Mouse (Mus musculus) midbrain, embryonic 11.5 days (tissue): ENCODE measurements around the gene Gc. TPM values are rescaled to one million over a fixed set of nuclear protein-coding genes. Genes with fewer than 3 reads are reported as not detected.
A peak's percentile ranks its signal among the peaks of the same experiment; 100 is the strongest.

ENCODE experiments used
- ATAC-seq: fragments of 200-750 bp; cut with Nextera tagmentation; 2 replicates; pipeline ENCODE4 v1.8.0; 2017; ENCODE audit warnings: moderate TSS enrichment, moderate library complexity; ENCODE audit not compliant: low FRiP score
- DNase-seq: peaks from one replicate; pipeline ENCODE4 v3.0.0; 2015; ENCODE audit warnings: low spot score; ENCODE audit errors: missing footprints
- H3K27ac ChIP-seq: fragments of 300-500 bp; sonication (generic); 2 replicates; pipeline ENCODE4 v1.5.1; 2014; ENCODE audit warnings: low read depth, low read length
- H3K27me3 ChIP-seq: fragments of 300-500 bp; sonication (generic); 2 replicates; pipeline ENCODE4 v1.6.1; 2014; ENCODE audit warnings: mild to moderate bottlenecking, low read length, moderate library complexity, mixed read lengths; ENCODE audit not compliant: control insufficient read depth, insufficient read depth
- H3K36me3 ChIP-seq: fragments of 300-500 bp; sonication (generic); 2 replicates; pipeline ENCODE4 v1.6.1; 2014; ENCODE audit warnings: mild to moderate bottlenecking, low read length, moderate library complexity, mixed read lengths; ENCODE audit not compliant: control insufficient read depth, insufficient read depth
- H3K4me1 ChIP-seq: fragments of 300-500 bp; sonication (generic); 2 replicates; pipeline ENCODE4 v1.6.1; 2014; ENCODE audit warnings: low read length; ENCODE audit not compliant: control insufficient read depth, insufficient read depth
- H3K4me2 ChIP-seq: fragments of 300-500 bp; sonication (generic); 2 replicates; pipeline ENCODE4 v1.6.1; 2014; ENCODE audit warnings: mild to moderate bottlenecking, moderate library complexity
- H3K4me3 ChIP-seq: fragments of 300-500 bp; sonication (generic); 2 replicates; pipeline ENCODE4 v1.5.1; 2014; ENCODE audit warnings: low read depth, low read length
- H3K9ac ChIP-seq: fragments of 300-500 bp; sonication (generic); 2 replicates; pipeline ENCODE4 v1.6.1; 2014; ENCODE audit warnings: low read length
- H3K9me3 ChIP-seq: fragments of 300-500 bp; sonication (generic); 2 replicates; pipeline ENCODE4 v1.6.1; 2016; ENCODE audit warnings: low read length; ENCODE audit not compliant: control insufficient read depth
- WGBS: fragments of 180-500 bp; shearing (Covaris S2); extraction: QIAGEN DNeasy Blood & Tissue Kit; methylation state at CpG from one replicate; pipeline ENCODE4 v1.1.7; 2014; 5-methylcytosine and 5-hydroxymethylcytosine counted together
- polyA plus RNA-seq: library from polyadenylated mRNA; unstranded; fragments of >200 nt; fragmentation: Nextera tagmentation; extraction: Ambion mirVana; gene quantifications from 2 replicates; pipeline ENCODE4 v1.2.1, GENCODE M21; 2014

Gene Gc
- polyA plus RNA-seq, 1 experiment from 2014 or later, result not detected

- 85% methylated on average over 2 of the region's 2 CpGs for WGBS
- H3K4me3 ChIP-seq, result no peak overlapping the region
- no peak overlapping the region for H3K9ac ChIP-seq
- no peaks in the 10 kb centered on the region for H3K9me3 ChIP-seq
- H3K27ac ChIP-seq, result no peak overlapping the region
- no peaks in the 10 kb centered on the region for H3K36me3 ChIP-seq
- ATAC-seq (no peak), DNase-seq (no peak)
- no peaks in the 10 kb centered on the region for H3K4me1 ChIP-seq
- H3K27me3 ChIP-seq, result no peaks in the 10 kb centered on the region
- H3K4me2 ChIP-seq, result no peak overlapping the region
These were observed 1.3 kb upstream of the Gc start for GRCm38 (mm10) chr5:89458987-89459386.

GRCm38 (mm10) chr5:89455526-89455925 lies 2.2 kb downstream of the Gc start:
- Histone ChIP-seq H3K4me1 (no peaks in the 10 kb centered on the region), H3K27me3 (no peaks in the 10 kb centered on the region), H3K4me2 (no peak overlapping the region), H3K9ac (no peak overlapping the region), H3K4me3 (no peak overlapping the region), H3K9me3 (no peaks in the 10 kb centered on the region), H3K36me3 (no peaks in the 10 kb centered on the region), H3K27ac (no peak overlapping the region)
- DNase-seq (peak; percentile 90), ATAC-seq (peak; percentile 55; the same call in 1 of the 2 replicates)
- 51% methylated on average over 8 of the region's 8 CpGs for WGBS

GRCm38 (mm10) chr5:89450798-89451197 lies 6.9 kb downstream of the Gc start:
- no peak overlapping the region for H3K27ac ChIP-seq
- H3K9me3 ChIP-seq, result no peaks in the 10 kb centered on the region
- H3K27me3 ChIP-seq, result no peaks in the 10 kb centered on the region
- no peak overlapping the region for H3K9ac ChIP-seq
- no peaks in the 10 kb centered on the region for H3K36me3 ChIP-seq
- H3K4me2 ChIP-seq, result no peak overlapping the region
- ATAC-seq (no peak), DNase-seq (no peak)
- no peak overlapping the region for H3K4me3 ChIP-seq
- no peaks in the 10 kb centered on the region for H3K4me1 ChIP-seq

GRCm38 (mm10) chr5:89449325-89449724 lies 8.4 kb downstream of the Gc start:
- no peak overlapping the region for H3K9ac ChIP-seq
- 89% methylated on average over 9 of the region's 9 CpGs for WGBS
- no peak overlapping the region for H3K27ac ChIP-seq
- no peak overlapping the region for H3K4me3 ChIP-seq
- H3K4me2 ChIP-seq, result no peak overlapping the region
- DNase-seq (no peak), ATAC-seq (no peak)
- H3K27me3 ChIP-seq, result no peaks in the 10 kb centered on the region
- no peaks in the 10 kb centered on the region for H3K9me3 ChIP-seq
- no peaks in the 10 kb centered on the region for H3K4me1 ChIP-seq
- H3K36me3 ChIP-seq, result no peaks in the 10 kb centered on the region

- DNase-seq (no peak), ATAC-seq (no peak)
- 79% methylated on average over 7 of the region's 7 CpGs for WGBS
- Histone ChIP-seq H3K4me1 (no peaks in the 10 kb centered on the region), H3K4me3 (no peak overlapping the region), H3K4me2 (no peak overlapping the region), H3K36me3 (no peaks in the 10 kb centered on the region), H3K27ac (no peak overlapping the region), H3K9me3 (no peaks in the 10 kb centered on the region), H3K9ac (no peak overlapping the region), H3K27me3 (no peaks in the 10 kb centered on the region)
These were observed 9.7 kb downstream of the Gc start for GRCm38 (mm10) chr5:89447978-89448377.

- H3K27me3 ChIP-seq, result no peaks in the 10 kb centered on the region
- no peak overlapping the region for H3K4me3 ChIP-seq
- H3K4me1 ChIP-seq, result no peaks in the 10 kb centered on the region
- DNase-seq, result no peak
- peak; percentile 42; the same call in 1 of the 2 replicates for ATAC-seq
- 85% methylated on average over 4 of the region's 4 CpGs for WGBS
- no peak overlapping the region for H3K9ac ChIP-seq
- H3K36me3 ChIP-seq, result no peaks in the 10 kb centered on the region
- H3K9me3 ChIP-seq, result no peaks in the 10 kb centered on the region
- H3K4me2 ChIP-seq, result no peak overlapping the region
- no peak overlapping the region for H3K27ac ChIP-seq
These were observed 13.3 kb downstream of the Gc start for GRCm38 (mm10) chr5:89444360-89444759.

- Histone ChIP-seq H3K36me3 (no peaks in the 10 kb centered on the region), H3K4me2 (no peak overlapping the region), H3K9me3 (no peaks in the 10 kb centered on the region), H3K4me3 (no peak overlapping the region), H3K27ac (no peak overlapping the region), H3K4me1 (no peaks in the 10 kb centered on the region), H3K9ac (no peak overlapping the region), H3K27me3 (no peaks in the 10 kb centered on the region)
- WGBS, result 59% methylated on average over 1 of the region's 1 CpGs
- DNase-seq, result no peak
- ATAC-seq, result no peak
These were observed 46.2 kb downstream of the Gc start for GRCm38 (mm10) chr5:89411536-89411935.

GRCm38 (mm10) chr5:89407376-89408082 lies 50.2 kb downstream of the Gc start:
- H3K9me3 ChIP-seq, result no peaks in the 10 kb centered on the region
- ATAC-seq (no peak), DNase-seq (no peak)
- H3K4me1 ChIP-seq, result no peaks in the 10 kb centered on the region
- no peaks in the 10 kb centered on the region for H3K27me3 ChIP-seq
- no peak overlapping the region for H3K4me2 ChIP-seq
- H3K4me3 ChIP-seq, result no peak overlapping the region
- no peak overlapping the region for H3K9ac ChIP-seq
- H3K36me3 ChIP-seq, result no peaks in the 10 kb centered on the region
- H3K27ac ChIP-seq, result no peak overlapping the region

GRCm38 (mm10) chr5:89405132-89405531 lies 52.6 kb downstream of the Gc start:
- H3K4me1 ChIP-seq, result no peaks in the 10 kb centered on the region
- no peak for ATAC-seq
- no peak overlapping the region for H3K9ac ChIP-seq
- no peak overlapping the region for H3K4me2 ChIP-seq
- H3K27ac ChIP-seq, result no peak overlapping the region
- no peaks in the 10 kb centered on the region for H3K36me3 ChIP-seq
- DNase-seq, result no peak
- H3K4me3 ChIP-seq, result no peak overlapping the region
- no peaks in the 10 kb centered on the region for H3K9me3 ChIP-seq
- H3K27me3 ChIP-seq, result no peaks in the 10 kb centered on the region
- 66% methylated on average over 1 of the region's 1 CpGs for whole genome bisulfite sequencing
